Mouse (Mus musculus) left cerebral cortex, adult 18-20 months (tissue): ENCODE measurements around the gene Usp34. TPM values are rescaled to one million over a fixed set of nuclear protein-coding genes. Genes with fewer than 3 reads are reported as not detected.
A peak's percentile ranks its signal among the peaks of the same experiment; 100 is the strongest.
"Not testable (repeated sequence)": the region's sequence is repeated elsewhere in the genome, so short reads cannot be mapped to it uniquely, and the experiment has no call there.

Experiments used
- DNase-seq, 2 experiments: peaks; one replicate each; pipeline ENCODE4 v3.0.0; 2021 to 2022; ENCODE audit warnings: low spot score in 2 of 2, mixed read lengths in 1 of 2
- microRNA-seq, 2 experiments: library from miRNA; unstranded; fragments of <30 nt; microRNA quantifications; one replicate each; pipeline ENCODE4 v1.2.0; 2021
- total RNA-seq, 2 experiments: library from RNA; stranded (reverse); gene quantifications; 2 replicates each; pipeline ENCODE4 v1.2.3; 2021

Gene Usp34
- total RNA-seq, 2 experiments from 2014 or later, result 84.5 to 92.5 TPM

GRCm38 (mm10) chr11:23497335-23497717, 190.6 kb downstream of the Usp34 start:
- peak; percentile 63 to 64 for DNase-seq

DNA sequence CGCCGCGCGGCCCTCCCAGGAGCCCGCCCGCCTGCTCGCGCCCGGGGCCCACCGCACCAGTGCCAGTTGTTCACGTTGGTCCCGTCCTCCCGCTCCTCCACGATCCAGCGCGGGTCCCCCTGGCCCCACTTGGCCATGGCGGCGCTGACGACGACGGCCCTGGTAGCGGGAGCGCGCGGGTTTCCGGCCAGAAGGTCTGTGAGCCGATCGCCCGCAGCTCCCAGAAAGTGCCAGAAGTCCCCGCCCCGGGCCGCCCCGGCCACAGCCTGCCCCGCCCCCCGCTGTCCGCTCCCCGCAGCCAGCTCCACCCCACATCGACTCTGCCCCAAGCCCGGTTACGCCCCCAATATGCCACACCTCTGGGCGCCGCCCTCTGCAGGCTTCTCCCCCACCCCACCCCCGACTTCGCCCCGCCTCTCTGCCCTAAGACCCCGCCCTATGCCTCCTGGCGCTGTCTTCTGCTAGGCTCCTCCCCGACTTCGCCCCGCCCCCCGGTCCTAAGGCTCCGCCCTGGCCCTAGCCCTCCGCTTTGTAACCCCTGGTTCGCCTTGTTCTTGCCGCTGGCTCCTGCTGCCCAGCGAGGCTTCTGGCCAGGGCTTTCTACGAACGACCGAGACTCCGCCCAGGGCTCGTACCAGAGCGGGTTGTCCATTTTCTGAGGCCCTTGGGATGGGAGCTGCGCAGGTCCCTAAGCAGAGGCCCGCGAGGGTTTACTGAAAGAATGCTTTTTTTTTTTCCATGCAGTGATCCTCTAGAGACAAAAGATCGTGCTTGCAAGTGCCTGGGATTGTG, 191.2 kb downstream of the Usp34 start, which contains the start of gene Ahsa2:
Ahsa2 (minus strand) TSS at position 313 of the 792 bp plus-strand sequence.
- DNase-seq, result peak; percentile 93

GRCm38 (mm10) chr11:23498609-23499008, 191.9 kb downstream of the Usp34 start:
- no peak for DNase-seq

DNA sequence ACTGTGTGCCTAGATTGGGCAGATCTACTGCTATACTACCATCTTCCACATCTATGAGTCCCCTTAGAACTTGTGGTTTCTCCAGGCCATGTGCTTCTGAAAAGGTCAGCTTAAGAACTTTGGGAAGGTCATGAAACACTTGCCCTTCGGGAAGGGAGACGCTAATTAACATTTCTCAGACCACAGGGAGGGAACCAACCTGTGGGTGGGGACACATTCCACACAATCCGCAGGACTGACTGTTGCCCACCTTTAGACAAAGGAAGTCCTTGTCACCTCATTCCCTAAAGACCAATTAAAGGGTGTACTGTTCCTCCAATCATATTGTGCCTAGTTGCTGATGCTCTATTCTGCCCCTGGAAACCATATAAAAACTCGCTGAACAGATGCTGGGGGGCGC, 198.1 kb downstream of the Usp34 start:
- not testable (repeated sequence) for DNase-seq

- DNase-seq, result not testable (repeated sequence)
Measured at GRCm38 (mm10) chr11:23514785-23515184, 208.1 kb downstream of the Usp34 start.

DNA sequence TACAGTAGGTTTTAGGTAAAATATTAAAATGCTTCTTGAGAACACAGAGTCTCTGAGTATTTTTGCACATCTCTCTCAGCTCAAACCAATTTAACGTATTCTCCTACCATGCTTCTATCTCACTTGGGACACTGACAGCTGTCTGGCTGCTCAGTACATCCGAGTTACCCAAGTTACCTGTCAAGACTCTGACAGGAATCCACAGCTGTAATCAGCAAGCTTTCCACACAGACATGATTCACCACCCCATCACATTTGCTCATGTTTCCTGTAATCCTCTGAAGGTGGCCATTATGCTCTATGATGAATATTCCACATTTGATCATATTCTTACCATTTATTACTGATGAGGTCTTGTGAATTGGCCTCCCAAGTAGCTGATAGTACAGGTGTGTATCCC, 208.6 kb downstream of the Usp34 start:
- no peak for DNase-seq

GRCm38 (mm10) chr11:23518981-23519380, 212.3 kb downstream of the Usp34 start:
- no peak for DNase-seq

- peak in 1 of 2 experiments; percentile 5 for DNase-seq
Measured at GRCm38 (mm10) chr11:23520473-23521205, 213.9 kb downstream of the Usp34 start, which contains the start of gene 1700093K21Rik. TSS of gene 1700093K21Rik (minus strand) at chr11:23521155.

DNA sequence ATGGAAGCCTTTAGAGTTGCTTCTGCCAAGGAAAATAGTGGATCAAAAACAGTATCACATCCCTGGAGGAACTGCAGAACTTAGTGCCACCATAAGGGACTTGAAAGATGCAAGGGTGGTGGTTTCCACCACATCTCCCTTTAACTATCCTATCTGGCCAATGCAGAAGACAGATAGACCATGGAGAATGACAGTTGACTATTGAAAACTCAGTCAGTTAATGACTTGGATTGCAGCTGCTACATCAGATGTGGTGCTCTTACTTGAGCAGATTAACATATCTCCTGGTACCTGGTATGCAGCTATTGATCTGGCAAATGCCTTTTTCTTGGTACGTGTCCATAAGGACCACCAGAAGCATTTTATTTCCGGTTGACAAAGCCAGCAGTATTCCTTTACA, 230.8 kb downstream of the Usp34 start:
- DNase-seq, result no peak

Small RNA genes within 50 kb of the gene (microRNA-seq; reads per million reads assigned to microRNA genes)
- gene Gm47279, result 0 to 0.25 reads per million in 2 experiments

Other genes starting within 250 kb of the Usp34 start
- 10 to 100 TPM; 60.9 to 65.2 TPM for gene Xpo1, start 50.9 kb upstream of the Usp34 start, total RNA-seq
- gene Ahsa2, start 191.1 kb downstream of the Usp34 start, total RNA-seq, result 10 to 100 TPM; 46.0 to 47.0 TPM
- gene 1700093K21Rik, start 214.3 kb downstream of the Usp34 start, total RNA-seq, result not detected